Mouse (Mus musculus) thymus, postnatal 0 days (tissue): ENCODE measurements at regions not wholly inside any gene's neighbourhood (a gene's known extent, or its start where the extent isn't known, plus 50 kb on each side); places are given as distances from the start of the nearest gene placed in this dataset.

Experiments used
- DNase-seq: peaks from one replicate; pipeline ENCODE4 v3.0.0-alpha.2; 2015; ENCODE audit warnings: low spot score

DNA sequence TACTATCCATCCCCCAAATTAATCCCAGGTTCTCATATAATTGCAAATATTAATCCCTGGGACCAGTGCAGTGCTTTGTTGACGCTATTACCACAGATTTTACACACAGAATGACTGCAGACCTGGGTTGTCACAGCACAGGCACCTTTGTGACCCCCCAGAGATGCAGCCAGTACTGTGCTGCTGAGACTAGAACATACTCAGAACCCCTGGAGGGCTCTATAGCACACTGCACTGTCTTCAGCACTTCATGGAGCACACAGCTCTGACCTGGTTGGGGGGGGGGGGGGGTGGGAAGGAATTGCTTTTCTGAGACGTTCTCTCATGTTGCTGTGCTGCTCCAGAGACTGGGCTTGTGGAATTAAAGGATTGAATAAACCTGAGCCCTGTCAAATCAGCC lies 154.9 kb upstream of the Gm34302 start:
- no peak for DNase-seq

DNA sequence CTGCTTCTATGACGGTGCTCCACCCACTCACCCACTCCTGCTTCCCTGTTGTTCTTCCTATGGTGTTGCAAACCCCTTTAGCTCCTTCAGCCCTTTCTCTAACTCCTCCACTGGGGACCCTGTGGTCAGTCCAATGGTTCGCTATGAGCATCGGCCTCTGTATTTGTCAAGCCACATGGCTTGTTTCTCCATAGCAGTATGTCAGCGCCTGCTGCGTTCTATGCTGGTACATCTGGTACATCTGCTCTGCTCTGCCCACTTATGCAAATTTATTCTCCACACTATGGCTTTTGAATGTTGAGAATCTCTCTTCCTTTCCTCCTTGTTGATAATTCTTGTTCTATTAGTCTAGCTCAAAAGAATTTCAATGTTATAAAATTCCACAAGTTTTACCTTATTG lies 154.2 kb upstream of the Gm34302 start:
- no peak for DNase-seq

GRCm38 (mm10) chr3:63627724-63628123 lies 144.0 kb upstream of the Gm34302 start:
- DNase-seq, result no peak

DNA sequence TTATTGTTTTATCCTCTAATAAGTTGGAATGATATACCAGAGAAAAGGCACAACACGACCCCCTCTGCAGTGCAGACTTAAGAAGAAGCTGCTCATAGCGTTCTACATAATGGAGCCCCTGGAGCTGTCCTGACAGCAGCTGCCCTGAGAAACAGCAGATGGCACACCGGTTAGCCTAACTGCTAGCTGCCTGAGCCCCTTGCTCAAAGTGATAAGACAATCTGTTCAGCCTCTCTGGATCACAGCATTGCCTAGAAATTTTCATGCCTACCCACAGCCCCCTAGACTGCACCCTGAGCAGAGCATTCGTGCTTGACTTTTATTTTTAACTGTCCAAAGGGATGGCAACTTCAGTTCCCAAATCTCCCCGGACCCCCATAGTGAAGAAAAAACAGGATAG lies 132.4 kb upstream of the Gm34302 start:
- no peak for DNase-seq

DNA sequence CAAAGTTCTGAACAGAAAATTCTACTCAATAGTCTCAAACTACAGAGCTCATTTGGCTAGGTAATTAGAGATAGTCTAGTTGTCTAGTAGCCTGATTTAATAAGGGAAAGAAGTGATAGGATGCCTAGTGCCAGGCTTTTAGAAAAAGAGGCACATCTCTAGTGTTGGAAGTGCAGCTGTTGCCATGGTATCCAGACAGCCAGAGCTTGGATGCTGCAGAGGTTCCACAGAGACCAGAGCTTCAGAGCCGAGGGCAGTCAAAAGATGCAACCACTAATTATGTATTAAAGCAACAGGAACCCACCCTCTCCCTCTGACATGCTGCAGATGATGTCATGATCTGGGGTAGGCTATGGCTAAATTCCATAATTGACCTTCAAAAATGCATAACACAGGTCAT lies 130.0 kb upstream of the Gm34302 start:
- DNase-seq, result no peak

- no peak for DNase-seq
Measured at GRCm38 (mm10) chr3:63612767-63613363, 129.2 kb upstream of the Gm34302 start.

DNA sequence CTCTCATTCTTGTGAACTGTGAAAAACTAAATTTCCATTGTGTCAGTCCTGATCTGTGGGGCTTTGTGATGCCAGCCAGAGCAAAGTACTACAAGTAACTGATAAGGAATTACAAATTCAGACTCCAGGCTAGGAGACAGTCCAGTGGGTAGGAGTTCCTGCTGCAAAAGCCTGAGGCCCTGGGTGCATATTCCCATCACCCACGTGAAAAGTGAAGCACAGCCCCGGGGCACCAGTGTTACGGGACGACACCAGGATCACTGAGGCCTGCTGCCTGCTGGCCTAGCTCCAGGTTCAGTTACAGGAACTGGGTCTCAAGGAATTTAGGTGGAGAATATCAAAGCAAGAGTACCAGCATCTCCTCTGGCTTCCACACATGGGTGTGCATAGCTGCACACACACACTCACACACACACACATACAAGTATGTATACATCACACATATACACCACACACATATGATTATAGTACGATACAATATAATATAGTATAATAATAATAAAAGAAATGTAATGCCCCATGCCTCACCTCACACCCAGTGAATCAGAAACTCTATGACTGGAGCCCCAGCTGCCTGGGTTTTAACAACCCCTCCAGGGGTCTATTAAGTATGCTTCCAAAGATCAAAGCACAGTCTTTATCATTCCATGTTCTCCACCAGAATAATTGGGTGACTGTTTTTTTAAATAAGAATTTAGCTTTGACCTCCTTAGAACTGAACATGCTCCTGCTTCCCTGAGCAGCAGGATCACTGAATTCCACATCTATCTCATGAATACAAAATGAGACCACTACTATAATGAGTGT lies 126.6 kb upstream of the Gm34302 start:
- DNase-seq, result no peak

DNA sequence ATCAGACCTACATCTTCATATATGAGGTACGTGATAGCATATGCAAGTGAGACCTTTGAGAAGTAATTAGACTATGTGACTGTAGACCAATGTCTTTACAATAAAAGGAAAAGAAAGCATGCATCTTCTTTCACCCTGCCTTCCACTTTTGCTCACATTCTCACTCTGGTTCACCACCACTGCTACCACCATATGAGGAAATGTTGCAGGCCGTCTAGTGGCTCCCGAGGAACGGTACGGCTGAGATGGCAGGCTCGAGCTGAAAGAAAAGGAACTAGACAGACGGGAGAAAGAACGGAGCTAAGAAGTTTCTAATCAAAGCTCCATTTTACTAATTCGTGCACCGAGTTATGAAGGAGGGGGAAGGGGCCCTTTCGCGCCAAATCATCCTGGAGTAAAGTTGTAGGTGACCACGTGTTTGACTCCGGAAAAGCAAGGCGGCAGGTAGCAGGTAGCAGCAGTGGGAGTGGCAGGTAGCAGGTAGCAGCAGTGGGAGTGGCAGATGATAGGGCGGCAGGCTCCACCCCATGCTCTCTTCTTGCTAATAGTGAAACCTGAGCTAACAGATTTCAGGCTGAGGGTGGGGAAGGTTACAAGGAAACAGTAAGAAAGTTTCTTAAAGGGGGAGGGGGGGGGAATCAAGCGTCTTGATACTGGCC lies 125.9 kb upstream of the Gm34302 start:
- no peak for DNase-seq

DNA sequence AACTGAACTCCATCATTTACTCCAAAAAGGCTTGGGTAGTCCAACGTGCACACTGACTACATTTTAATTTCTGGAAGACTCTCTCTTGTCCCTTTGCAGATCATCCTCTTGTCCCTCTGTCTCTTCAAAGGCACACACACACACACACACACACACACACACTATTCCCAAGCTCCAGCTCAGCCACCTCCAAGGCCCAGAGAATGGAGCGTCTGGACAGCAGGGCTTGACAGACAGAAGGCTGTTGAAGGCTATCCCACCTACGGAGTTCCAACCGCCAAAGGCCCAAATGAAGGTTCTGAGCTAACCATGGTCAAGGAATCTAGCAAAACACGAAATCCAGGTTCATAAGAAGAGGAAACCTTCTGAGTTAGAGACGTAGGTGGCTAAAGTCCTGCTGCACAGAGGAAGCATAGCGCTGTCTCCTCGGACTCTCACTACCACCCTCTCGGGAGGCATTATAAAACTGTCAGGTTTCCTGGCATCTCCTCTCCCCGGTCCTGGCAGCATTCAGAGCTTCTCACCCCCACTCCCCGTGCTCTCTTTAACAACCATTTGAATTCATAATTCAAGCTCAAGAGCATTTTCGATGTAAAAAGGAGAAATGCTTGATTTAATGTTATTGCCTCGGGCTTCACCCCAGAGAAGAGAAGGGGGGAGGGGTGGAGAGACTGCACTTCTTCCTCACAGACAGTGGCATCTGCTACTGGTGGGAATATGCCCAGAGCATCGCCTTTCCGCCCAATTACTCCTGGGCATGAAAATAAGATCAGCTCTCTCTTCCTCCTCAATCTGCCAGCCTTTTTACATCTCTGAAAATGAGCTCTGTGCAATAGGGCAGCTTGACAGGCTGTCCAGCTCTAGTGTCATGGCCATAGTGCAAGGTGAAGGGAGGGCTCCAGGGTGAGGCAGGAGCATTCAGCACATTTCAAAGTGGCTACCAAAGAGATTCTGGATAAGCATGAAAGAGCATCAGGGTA lies 99.3 kb upstream of the Gm34302 start:
- no peak for DNase-seq

GRCm38 (mm10) chr3:63582180-63582579 lies 98.5 kb upstream of the Gm34302 start:
- no peak for DNase-seq

DNA sequence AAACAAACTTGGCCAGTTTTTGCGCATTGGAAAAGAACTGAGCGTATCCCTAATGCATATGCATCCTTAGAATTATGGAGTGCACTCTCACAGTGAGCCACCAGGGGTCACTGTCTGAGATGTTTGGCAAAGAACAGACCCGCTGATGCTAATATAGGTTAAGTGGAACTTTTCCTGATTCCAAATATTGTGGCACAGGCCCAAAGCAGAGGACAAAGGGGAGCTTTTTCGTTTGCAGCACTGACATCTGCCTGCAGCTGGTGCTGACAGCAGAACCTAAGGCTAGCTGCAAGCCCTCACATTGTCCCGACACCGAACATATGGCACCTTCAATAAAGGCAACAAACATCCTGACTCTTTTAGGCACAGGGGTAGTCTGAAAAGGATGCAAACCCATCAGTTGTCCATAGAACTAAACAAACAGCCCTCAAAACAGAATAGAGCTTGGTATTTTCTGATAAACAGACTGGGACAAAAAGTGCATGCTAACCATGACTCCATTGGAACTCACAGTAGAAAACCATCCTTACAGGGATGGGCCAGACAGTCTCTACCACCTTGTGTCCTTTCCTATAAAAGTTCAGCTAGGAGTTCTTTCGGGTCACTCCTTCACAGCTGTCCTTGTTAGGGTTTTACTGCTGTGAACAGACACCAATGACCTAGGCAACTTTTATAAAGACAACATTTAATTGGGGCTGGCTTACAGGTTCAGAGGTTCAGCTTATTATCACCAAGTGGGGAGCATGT lies 87.1 kb upstream of the Gm34302 start:
- DNase-seq, result peak; percentile 23

GRCm38 (mm10) chr3:63570082-63570481 lies 86.4 kb upstream of the Gm34302 start:
- DNase-seq, result no peak

GRCm38 (mm10) chr3:63569004-63569596 lies 85.4 kb upstream of the Gm34302 start:
- DNase-seq, result no peak

GRCm38 (mm10) chr3:63567726-63568125 lies 84.0 kb upstream of the Gm34302 start:
- no peak for DNase-seq

GRCm38 (mm10) chr3:63563057-63563456 lies 79.4 kb upstream of the Gm34302 start:
- DNase-seq, result no peak

DNA sequence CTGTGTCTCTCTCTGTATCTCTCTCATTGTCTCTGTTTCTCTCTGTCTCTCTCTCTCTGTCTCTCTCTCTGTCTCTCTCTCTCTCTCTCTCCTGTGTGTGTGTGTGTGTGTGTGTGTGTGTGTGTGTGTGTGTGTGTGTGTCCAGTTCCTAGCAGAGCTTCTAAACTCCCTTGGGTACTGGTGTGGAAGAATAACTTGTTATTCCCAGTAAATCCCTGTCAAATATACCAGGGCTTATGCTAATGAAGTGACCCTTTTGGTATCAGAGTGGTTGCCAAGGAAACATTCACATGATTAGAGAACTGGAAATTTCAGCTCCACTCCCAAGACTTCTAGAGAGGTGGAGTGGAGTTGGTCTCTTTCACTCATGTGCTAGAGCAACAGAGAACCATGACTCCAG lies 78.9 kb upstream of the Gm34302 start:
- DNase-seq, result no peak

DNA sequence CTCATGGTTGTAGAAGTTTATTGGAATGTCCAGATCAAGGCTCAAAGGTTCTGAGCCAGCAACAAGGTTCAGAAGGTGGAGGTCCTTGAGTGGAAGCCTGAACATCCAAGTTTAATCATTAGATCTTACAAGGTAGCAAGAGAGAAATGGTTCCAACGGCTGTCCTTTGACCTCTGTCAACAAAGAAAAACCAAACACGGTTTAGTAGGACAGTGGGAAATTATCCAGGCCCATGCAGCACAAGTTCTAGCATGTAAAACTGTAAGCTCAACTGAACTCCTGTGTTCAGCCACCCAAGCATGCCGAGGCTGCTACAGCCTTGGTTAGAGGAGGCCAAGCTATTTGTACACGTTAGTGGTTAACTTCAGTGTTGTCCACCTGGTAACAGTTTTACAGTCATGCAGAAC lies 77.1 kb upstream of the Gm34302 start:
- no peak for DNase-seq

DNA sequence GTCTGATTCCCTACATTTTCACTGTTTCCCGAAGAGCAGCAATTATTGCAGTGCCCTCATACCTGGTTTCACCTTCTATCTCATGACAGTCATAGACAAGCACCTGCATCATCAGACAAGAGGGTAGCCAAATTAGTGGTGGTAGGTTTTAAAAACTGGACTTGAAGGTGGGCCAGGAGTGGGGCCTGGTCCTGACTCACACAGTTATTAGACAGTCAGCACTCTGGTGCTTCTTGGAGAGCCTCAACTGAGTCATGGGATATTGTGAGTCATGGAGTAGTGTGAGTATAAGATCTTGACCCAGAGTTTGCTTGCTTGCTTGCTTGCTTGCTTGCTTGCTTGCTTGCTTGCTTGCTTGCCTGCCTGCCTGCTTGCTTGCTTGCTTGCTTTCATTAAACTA lies 73.1 kb upstream of the Gm34302 start:
- no peak for DNase-seq

DNA sequence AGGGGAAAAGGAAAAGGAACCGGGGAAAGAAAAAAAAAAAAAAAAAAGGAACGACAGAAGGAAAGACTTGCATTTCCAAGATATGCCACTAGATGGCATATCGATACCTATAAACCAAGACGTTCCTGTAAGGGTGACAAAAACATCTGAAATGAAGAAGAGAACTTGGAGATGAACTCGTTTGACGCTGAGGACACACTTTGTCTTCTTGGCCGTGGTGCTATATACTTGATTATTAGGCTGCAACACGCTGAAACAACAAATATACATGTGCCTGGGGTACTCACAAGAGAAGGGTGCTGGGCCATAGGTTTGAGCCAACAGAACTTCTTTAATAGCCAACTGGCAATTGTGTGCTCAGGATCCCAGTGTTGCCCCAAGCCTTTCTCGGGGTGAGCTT lies 71.2 kb upstream of the Gm34302 start:
- DNase-seq, result peak; percentile 29

DNA sequence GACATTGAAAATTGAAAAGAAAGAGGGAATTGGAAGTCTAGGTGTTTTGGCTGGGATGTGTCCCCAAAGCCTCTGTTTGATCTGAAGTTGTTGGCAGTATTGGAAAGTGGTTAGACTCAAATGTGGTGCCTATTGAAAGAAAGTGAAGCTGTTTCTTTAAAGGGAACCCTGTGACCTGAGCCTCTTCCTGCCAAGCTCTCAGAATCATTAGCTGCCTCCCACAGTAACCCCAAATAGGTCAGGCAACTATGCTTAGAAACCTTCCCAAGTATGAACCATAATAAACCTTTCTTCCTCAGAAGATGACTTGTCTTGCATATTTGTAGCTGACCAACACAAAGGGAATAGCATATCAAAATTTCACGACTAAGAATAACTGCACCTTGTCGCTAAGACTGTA lies 69.7 kb upstream of the Gm34302 start:
- no peak for DNase-seq
